Mouse (Mus musculus): ENCODE results near the gene Pea15a. TPM values are rescaled to one million over a fixed set of nuclear protein-coding genes. Genes with fewer than 3 reads are reported as not detected.

Gene Pea15a
- polyA plus RNA-seq, 1 experiment from 2014 or later, result 79.3 TPM

GRCm38 (mm10) chr1:172191578-172191977 lies 15.0 kb downstream of the Pea15a start:
- Histone ChIP-seq H3K4me2 (no peak overlapping the region), H3K36me3 (peaks cover 88% of the 10 kb centered on the region), H3K9ac (no peak overlapping the region), H3K4me3 (no peak overlapping the region), H3K4me1 (no peaks in the 10 kb centered on the region), H3K9me3 (no peaks in the 10 kb centered on the region), H3K27me3 (no peaks in the 10 kb centered on the region), H3K27ac (no peak overlapping the region)
- ATAC-seq (ENCODE audit: insufficient number of reproducible peaks, insufficient read depth, low FRiP score, low TSS enrichment, low read depth), result no peak
- WGBS, result 92% methylated on average over 2 of the region's 2 CpGs

DNA sequence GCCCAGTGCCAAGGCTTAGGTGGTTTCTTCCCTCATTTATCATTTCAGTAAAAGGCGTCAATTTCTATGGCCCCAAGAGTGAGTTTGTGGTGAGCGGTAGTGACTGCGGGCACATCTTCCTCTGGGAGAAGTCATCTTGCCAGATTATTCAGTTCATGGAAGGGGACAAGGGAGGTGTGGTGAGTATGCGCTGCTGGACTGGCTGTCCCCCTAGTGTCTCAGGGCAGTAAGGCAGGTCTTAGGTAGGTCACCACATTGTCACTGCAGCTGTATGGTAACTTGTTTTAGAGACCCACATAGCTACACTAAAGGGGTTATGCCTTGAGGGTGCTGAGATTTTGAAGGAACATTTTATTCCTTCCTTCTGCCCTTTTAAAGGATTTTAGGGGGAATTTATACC lies 17.7 kb downstream of the Pea15a start:
- ATAC-seq (ENCODE audit: insufficient number of reproducible peaks, insufficient read depth, low FRiP score, low TSS enrichment, low read depth), result no peak
- no peak overlapping the region for H3K9ac ChIP-seq
- WGBS, result 72% methylated on average over 4 of the region's 4 CpGs
- H3K9me3 ChIP-seq, result no peaks in the 10 kb centered on the region
- no peak overlapping the region for H3K4me2 ChIP-seq
- no peak overlapping the region for H3K4me3 ChIP-seq
- peaks cover 80% of the 10 kb centered on the region for H3K36me3 ChIP-seq
- no peak overlapping the region for H3K27ac ChIP-seq
- H3K4me1 ChIP-seq, result no peaks in the 10 kb centered on the region
- no peaks in the 10 kb centered on the region for H3K27me3 ChIP-seq

DNA sequence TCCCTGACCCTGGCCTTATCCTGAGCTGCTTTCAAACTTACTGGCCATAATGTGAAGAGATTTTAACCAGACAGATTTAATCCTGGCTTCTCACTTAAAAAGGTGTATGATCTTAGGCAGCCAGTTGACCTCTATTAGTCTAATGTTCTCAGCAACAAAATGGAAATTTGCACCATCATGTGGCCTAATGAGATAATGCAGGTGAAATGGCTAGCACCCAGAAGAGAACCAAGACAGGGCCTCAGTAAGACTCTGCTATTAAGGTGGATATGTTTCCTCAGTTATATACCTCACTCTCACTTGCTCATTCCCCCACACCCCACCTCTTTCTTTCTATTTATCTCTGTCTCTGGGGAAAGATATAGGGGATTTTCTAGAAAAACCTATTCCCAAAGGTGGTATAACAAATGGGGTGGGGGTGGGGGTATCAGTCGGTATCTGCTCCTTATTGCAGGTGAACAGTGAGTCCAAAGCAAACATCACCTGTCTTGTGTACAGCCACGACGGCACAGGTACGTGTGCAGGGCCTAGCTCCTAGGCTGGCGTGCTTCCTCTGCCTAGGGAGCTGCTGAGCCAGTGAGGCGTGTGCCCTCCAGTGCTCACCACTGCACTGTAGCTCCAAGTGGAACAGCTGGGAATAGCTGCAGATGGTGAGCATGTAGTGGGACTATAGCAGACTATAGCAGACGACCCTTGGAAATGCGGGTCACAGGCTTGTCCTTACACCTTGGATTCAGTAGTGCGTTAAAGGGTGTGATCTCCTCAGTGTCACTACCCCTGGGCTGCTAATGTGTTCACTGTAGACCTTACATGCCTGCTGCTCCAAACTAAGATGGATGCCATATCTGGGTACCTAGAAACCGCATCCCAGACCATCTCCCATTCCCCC lies 20.0 kb downstream of the Pea15a start:
- WGBS, result 94% methylated on average over 10 of the region's 10 CpGs
- ATAC-seq (ENCODE audit: insufficient number of reproducible peaks, insufficient read depth, low FRiP score, low TSS enrichment, low read depth), result peak; percentile 52; the same call in 1 of the 2 replicates

DNA sequence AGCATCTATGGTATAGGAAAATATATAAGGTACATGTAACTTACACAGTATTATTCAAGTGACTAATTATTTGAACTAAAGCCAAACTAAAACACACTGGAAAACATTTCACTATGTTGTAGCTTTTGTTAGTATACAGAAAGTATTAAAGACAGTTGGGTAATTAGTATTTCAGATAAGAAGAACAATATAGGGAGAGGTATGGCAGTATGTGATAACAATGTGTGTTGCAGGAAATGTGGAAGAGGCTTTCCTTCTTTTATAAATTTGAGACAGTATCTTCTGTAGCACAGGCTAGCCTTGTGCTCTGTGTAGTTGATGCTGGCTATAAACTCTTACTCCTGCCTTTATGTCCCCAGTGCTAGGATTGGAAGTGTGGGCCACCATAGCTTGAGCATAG lies 22.7 kb downstream of the Pea15a start:
- H3K36me3 ChIP-seq, result peaks cover 74% of the 10 kb centered on the region
- no peak for ATAC-seq (ENCODE audit: insufficient number of reproducible peaks, insufficient read depth, low FRiP score, low TSS enrichment, low read depth)
- H3K9me3 ChIP-seq, result no peaks in the 10 kb centered on the region
- no peaks in the 10 kb centered on the region for H3K4me1 ChIP-seq
- H3K4me2 ChIP-seq, result no peak overlapping the region
- no peak overlapping the region for H3K4me3 ChIP-seq
- H3K27me3 ChIP-seq, result no peaks in the 10 kb centered on the region
- no peak overlapping the region for H3K9ac ChIP-seq
- H3K27ac ChIP-seq, result no peak overlapping the region

More for the DNA sequence above, 20.0 kb downstream of the Pea15a start:
- Histone ChIP-seq H3K27ac (no peak overlapping the region), H3K4me3 (no peak overlapping the region), H3K4me2 (no peak overlapping the region), H3K36me3 (peaks cover 75% of the 10 kb centered on the region), H3K9ac (no peak overlapping the region), H3K27me3 (no peaks in the 10 kb centered on the region), H3K9me3 (no peaks in the 10 kb centered on the region), H3K4me1 (no peaks in the 10 kb centered on the region)

DNA sequence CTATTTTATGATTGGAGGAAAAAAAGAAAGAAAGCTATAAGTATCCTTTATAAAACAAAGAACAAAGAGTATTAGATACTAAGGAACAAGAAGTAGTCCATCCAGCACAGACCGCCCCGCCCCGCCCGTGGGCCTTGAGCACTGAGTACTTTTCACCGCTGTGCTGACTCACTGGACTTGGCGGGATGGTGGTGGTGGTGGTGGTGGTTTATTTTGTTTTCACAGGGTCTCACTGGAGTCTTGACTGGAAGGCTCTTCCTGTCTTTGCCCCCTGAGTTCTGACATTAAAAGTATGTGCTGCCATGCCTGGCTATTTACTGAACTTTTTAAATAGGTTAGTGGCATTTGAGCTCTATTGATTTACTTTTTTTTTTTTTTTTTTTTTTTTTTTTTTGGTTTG lies 23.5 kb downstream of the Pea15a start:
- no peak overlapping the region for H3K27ac ChIP-seq
- WGBS, result 94% methylated on average over 6 of the region's 6 CpGs
- H3K4me3 ChIP-seq, result no peak overlapping the region
- peaks cover 74% of the 10 kb centered on the region for H3K36me3 ChIP-seq
- no peak for ATAC-seq (ENCODE audit: insufficient number of reproducible peaks, insufficient read depth, low FRiP score, low TSS enrichment, low read depth)
- H3K4me2 ChIP-seq, result no peak overlapping the region
- no peaks in the 10 kb centered on the region for H3K9me3 ChIP-seq
- H3K27me3 ChIP-seq, result no peaks in the 10 kb centered on the region
- H3K9ac ChIP-seq, result no peak overlapping the region
- H3K4me1 ChIP-seq, result no peaks in the 10 kb centered on the region

- no peak for ATAC-seq (ENCODE audit: insufficient number of reproducible peaks, insufficient read depth, low FRiP score, low TSS enrichment, low read depth)
- Histone ChIP-seq H3K9me3 (no peaks in the 10 kb centered on the region), H3K36me3 (peaks cover 71% of the 10 kb centered on the region), H3K27ac (no peak overlapping the region), H3K9ac (no peak overlapping the region), H3K4me1 (no peaks in the 10 kb centered on the region), H3K4me3 (no peak overlapping the region), H3K27me3 (no peaks in the 10 kb centered on the region), H3K4me2 (no peak overlapping the region)
- WGBS, result 93% methylated on average over 3 of the region's 3 CpGs
Measured at GRCm38 (mm10) chr1:172181777-172182176, 24.8 kb downstream of the Pea15a start.

GRCm38 (mm10) chr1:172180881-172181280 lies 25.7 kb downstream of the Pea15a start:
- H3K27me3 ChIP-seq, result no peaks in the 10 kb centered on the region
- WGBS, result 65% methylated on average over 4 of the region's 4 CpGs
- H3K4me1 ChIP-seq, result no peaks in the 10 kb centered on the region
- H3K4me3 ChIP-seq, result no peak overlapping the region
- no peak overlapping the region for H3K9ac ChIP-seq
- no peak for ATAC-seq (ENCODE audit: insufficient number of reproducible peaks, insufficient read depth, low FRiP score, low TSS enrichment, low read depth)
- no peaks in the 10 kb centered on the region for H3K9me3 ChIP-seq
- H3K4me2 ChIP-seq, result no peak overlapping the region
- H3K36me3 ChIP-seq, result peaks cover 69% of the 10 kb centered on the region
- no peak overlapping the region for H3K27ac ChIP-seq

GRCm38 (mm10) chr1:172179102-172179501 lies 27.5 kb downstream of the Pea15a start:
- no peak overlapping the region for H3K27ac ChIP-seq
- no peaks in the 10 kb centered on the region for H3K4me1 ChIP-seq
- H3K4me2 ChIP-seq, result no peak overlapping the region
- no peak overlapping the region for H3K9ac ChIP-seq
- no peaks in the 10 kb centered on the region for H3K27me3 ChIP-seq
- no peaks in the 10 kb centered on the region for H3K9me3 ChIP-seq
- no peak overlapping the region for H3K4me3 ChIP-seq
- ATAC-seq (ENCODE audit: insufficient number of reproducible peaks, insufficient read depth, low FRiP score, low TSS enrichment, low read depth), result no peak
- WGBS, result 78% methylated on average over 7 of the region's 7 CpGs
- peaks cover 76% of the 10 kb centered on the region for H3K36me3 ChIP-seq

GRCm38 (mm10) chr1:172177791-172178190 lies 28.8 kb downstream of the Pea15a start:
- Histone ChIP-seq H3K4me1 (no peaks in the 10 kb centered on the region), H3K36me3 (peaks cover 85% of the 10 kb centered on the region), H3K4me2 (no peak overlapping the region), H3K9ac (no peak overlapping the region), H3K27ac (no peak overlapping the region), H3K4me3 (no peak overlapping the region), H3K9me3 (no peaks in the 10 kb centered on the region), H3K27me3 (no peaks in the 10 kb centered on the region)
- 88% methylated on average over 7 of the region's 7 CpGs for WGBS
- no peak for ATAC-seq (ENCODE audit: insufficient number of reproducible peaks, insufficient read depth, low FRiP score, low TSS enrichment, low read depth)

- Histone ChIP-seq H3K4me3 (no peak overlapping the region), H3K9me3 (no peaks in the 10 kb centered on the region)
- 82% methylated on average over 5 of the region's 5 CpGs for WGBS
Measured at GRCm38 (mm10) chr1:172173181-172173580, 33.4 kb downstream of the Pea15a start.

GRCm38 (mm10) chr1:172172381-172172780 lies 34.2 kb downstream of the Pea15a start:
- Histone ChIP-seq H3K4me2 (no peak overlapping the region), H3K4me1 (no peaks in the 10 kb centered on the region), H3K36me3 (peaks cover 91% of the 10 kb centered on the region), H3K4me3 (no peak overlapping the region), H3K27ac (no peak overlapping the region), H3K9me3 (no peaks in the 10 kb centered on the region), H3K27me3 (no peaks in the 10 kb centered on the region), H3K9ac (no peak overlapping the region)
- no peak for ATAC-seq (ENCODE audit: insufficient number of reproducible peaks, insufficient read depth, low FRiP score, low TSS enrichment, low read depth)
- WGBS, result 94% methylated on average over 21 of the region's 21 CpGs

More at GRCm38 (mm10) chr1:172173181-172173580, 33.4 kb downstream of the Pea15a start:
- Histone ChIP-seq H3K4me2 (no peak overlapping the region), H3K4me1 (no peaks in the 10 kb centered on the region), H3K27ac (no peak overlapping the region), H3K27me3 (no peaks in the 10 kb centered on the region), H3K36me3 (peaks cover 91% of the 10 kb centered on the region), H3K9ac (no peak overlapping the region)
- no peak for ATAC-seq (ENCODE audit: insufficient number of reproducible peaks, insufficient read depth, low FRiP score, low TSS enrichment, low read depth)

DNA sequence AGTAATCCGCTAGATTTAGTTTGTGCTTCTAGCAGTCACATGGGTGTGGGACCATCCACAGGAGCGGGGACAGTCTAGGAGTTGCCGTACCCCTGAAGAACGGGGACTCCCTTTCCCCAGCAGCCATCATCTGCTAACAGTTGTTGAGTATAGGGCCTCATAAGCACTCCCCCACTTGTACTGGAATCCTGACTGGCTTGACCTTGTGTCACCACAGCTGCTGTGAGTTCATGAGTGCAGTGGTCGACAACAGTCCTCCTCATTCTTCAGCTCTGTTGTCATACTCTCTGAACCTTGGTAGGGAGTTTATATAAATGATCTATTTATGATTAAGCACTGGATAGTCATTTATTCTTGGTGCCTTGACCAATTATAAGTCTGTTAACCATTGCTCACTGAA lies 36.8 kb downstream of the Pea15a start:
- no peak for ATAC-seq (ENCODE audit: insufficient number of reproducible peaks, insufficient read depth, low FRiP score, low TSS enrichment, low read depth)
- H3K9me3 ChIP-seq, result no peaks in the 10 kb centered on the region
- no peaks in the 10 kb centered on the region for H3K27me3 ChIP-seq
- H3K4me3 ChIP-seq, result no peak overlapping the region
- no peak overlapping the region for H3K9ac ChIP-seq
- peaks cover 94% of the 10 kb centered on the region for H3K36me3 ChIP-seq
- no peak overlapping the region for H3K27ac ChIP-seq
- H3K4me1 ChIP-seq, result no peaks in the 10 kb centered on the region
- 92% methylated on average over 5 of the region's 5 CpGs for WGBS
- H3K4me2 ChIP-seq, result no peak overlapping the region
